Mouse (Mus musculus) hindbrain, embryonic 11.5 days (tissue): Measurements from ENCODE around the gene Crip2. TPM values are rescaled to one million over a fixed set of nuclear protein-coding genes. Genes with fewer than 3 reads are reported as not detected.

Experiments used
- ATAC-seq: fragments of 200-750 bp; cut with Nextera tagmentation; 2 replicates; pipeline ENCODE4 v1.8.0; 2017; ENCODE audit warnings: mild to moderate bottlenecking, moderate TSS enrichment, moderate library complexity; ENCODE audit not compliant: low FRiP score
- DNase-seq: peaks from one replicate; pipeline ENCODE4 v3.0.0-alpha.2; 2015; ENCODE audit warnings: low spot score
- H3K27ac ChIP-seq: fragments of 300-500 bp; sonication (generic); 2 replicates; pipeline ENCODE4 v1.5.1; 2014; ENCODE audit warnings: mild to moderate bottlenecking, low read depth, low read length
- H3K27me3 ChIP-seq: fragments of 300-500 bp; sonication (generic); 2 replicates; pipeline ENCODE4 v1.6.1; 2014; ENCODE audit warnings: mild to moderate bottlenecking, low read length, moderate library complexity, mixed read lengths; ENCODE audit not compliant: control insufficient read depth, insufficient read depth
- H3K36me3 ChIP-seq: fragments of 300-500 bp; sonication (generic); 2 replicates; pipeline ENCODE4 v1.6.1; 2014; ENCODE audit warnings: mild to moderate bottlenecking, low read length, moderate library complexity, mixed read lengths; ENCODE audit not compliant: control insufficient read depth, insufficient read depth
- H3K4me1 ChIP-seq: fragments of 300-500 bp; sonication (generic); replicated peaks from 2 replicates; pipeline ENCODE4 v1.6.1; 2014; ENCODE audit warnings: low read length, mixed read lengths; ENCODE audit not compliant: control insufficient read depth, insufficient read depth
- H3K4me2 ChIP-seq: fragments of 300-500 bp; sonication (generic); replicated peaks from 2 replicates; pipeline ENCODE4 v1.6.1; 2014; ENCODE audit warnings: mild to moderate bottlenecking, low read depth, low read length
- H3K4me3 ChIP-seq: fragments of 300-500 bp; sonication (generic); 2 replicates; pipeline ENCODE4 v1.5.1; 2014; ENCODE audit warnings: low read depth, low read length
- H3K9ac ChIP-seq: fragments of 300-500 bp; sonication (generic); 2 replicates; pipeline ENCODE4 v1.6.1; 2014; ENCODE audit warnings: low read depth, low read length
- H3K9me3 ChIP-seq: fragments of 300-500 bp; sonication (generic); 2 replicates; pipeline ENCODE4 v1.6.1; 2016; ENCODE audit warnings: low read length; ENCODE audit not compliant: control insufficient read depth
- WGBS: fragments of 180-500 bp; shearing (Covaris S2); extraction: QIAGEN DNeasy Blood & Tissue Kit; methylation state at CpG from one replicate; pipeline ENCODE4 v1.1.7; 2014; 5-methylcytosine and 5-hydroxymethylcytosine counted together
- polyA plus RNA-seq: library from polyadenylated mRNA; unstranded; fragments of >200 nt; fragmentation: Nextera tagmentation; extraction: Ambion mirVana; gene quantifications from 2 replicates; pipeline ENCODE4 v1.2.1, GENCODE M21; 2014

Gene Crip2
- polyA plus RNA-seq, 1 experiment from 2014 or later: 208 TPM

- H3K9ac ChIP-seq: no peak overlapping the region
- 83% methylated on average over 17 of the region's 17 CpGs for WGBS
- H3K27me3 ChIP-seq: no peaks in the 10 kb centered on the region
- peaks cover 27% of the 10 kb centered on the region for H3K36me3 ChIP-seq
- no peak overlapping the region for H3K4me3 ChIP-seq
- DNase-seq (no peak), ATAC-seq (no peak)
- no peak overlapping the region for H3K4me2 ChIP-seq
- no peaks in the 10 kb centered on the region for H3K9me3 ChIP-seq
- H3K27ac ChIP-seq: no peak overlapping the region
- peaks cover 13% of the 10 kb centered on the region for H3K4me1 ChIP-seq
Observed at GRCm38 (mm10) chr12:113136492-113137020, 3.5 kb upstream of the Crip2 start.

DNA sequence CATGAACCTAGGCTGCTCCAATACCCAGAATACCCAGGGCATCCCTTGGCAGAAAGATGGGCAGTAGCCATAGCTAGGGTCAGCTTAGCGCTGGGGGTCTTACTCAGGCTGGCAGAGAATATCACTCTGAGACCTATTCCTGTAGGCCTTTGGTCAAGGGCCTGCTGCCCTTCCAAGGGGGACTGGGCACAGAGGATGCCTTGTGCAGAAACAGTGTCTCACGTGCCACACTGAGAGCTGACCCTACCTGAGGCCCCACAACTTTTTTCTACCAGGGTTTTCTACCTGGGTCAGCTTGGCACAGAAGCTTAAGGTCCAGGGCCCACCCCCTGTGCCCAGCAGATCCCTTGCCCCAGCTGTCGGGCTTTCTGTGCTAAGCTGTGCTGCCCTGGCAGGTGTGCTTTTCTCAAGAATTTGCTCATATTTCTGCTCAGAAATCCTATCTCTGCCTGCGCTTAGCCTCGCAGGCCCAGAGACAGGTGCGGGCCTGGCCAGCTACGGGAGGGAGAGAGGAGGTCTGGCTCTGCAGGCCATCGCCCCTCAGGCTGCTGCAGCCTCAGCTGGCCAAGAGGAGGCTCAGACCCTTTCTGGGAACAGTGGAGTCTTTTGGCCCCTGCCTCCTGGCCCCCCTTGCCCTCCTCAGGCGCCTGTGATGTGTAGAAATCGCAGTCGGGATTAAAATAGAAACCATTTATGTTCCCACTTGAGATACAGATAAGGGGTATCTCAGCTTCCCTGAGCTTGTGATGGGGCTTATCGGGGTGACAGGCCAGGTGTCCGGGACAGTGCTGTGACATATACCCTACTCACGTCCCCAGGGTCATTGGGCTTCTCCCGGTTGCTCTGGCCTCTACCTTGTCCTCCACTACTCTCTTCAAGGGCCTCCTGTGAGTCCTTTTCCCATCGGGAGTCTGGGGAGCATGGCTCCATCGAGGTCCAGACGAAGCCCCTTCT lies 2.5 kb upstream of the Crip2 start:
- no peak overlapping the region for H3K4me3 ChIP-seq
- no peaks in the 10 kb centered on the region for H3K27me3 ChIP-seq
- H3K36me3 ChIP-seq: peaks cover 21% of the 10 kb centered on the region
- ATAC-seq: no peak
- no peak overlapping the region for H3K9ac ChIP-seq
- 88% methylated on average over 18 of the region's 18 CpGs for WGBS
- no peak overlapping the region for H3K27ac ChIP-seq
- H3K4me2 ChIP-seq: no peak overlapping the region
- H3K9me3 ChIP-seq: no peaks in the 10 kb centered on the region
- peaks cover 21% of the 10 kb centered on the region for H3K4me1 ChIP-seq
- no peak for DNase-seq

DNA sequence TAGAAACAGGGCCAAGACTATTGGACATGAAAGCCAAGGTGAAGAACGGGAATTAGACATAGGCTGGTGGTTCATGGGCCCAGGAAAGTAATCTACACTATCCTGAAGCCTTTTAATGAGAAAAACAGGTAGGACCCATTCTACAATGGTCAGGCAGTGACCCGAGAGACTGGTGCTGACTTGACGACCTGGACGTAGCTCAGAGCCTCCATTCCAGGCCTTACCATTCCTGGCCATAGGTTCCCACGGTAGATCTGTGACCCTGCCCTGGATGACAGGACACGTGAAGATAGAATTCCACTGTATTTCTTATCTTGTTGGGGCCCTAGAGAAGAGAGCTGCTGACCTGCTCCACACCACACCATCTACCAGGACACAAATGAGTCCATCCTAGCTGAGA lies 1.7 kb upstream of the Crip2 start:
- Histone ChIP-seq H3K27ac (no peak overlapping the region), H3K4me2 (no peak overlapping the region), H3K27me3 (no peaks in the 10 kb centered on the region), H3K9ac (no peak overlapping the region), H3K4me3 (no peak overlapping the region), H3K36me3 (peaks cover 18% of the 10 kb centered on the region), H3K4me1 (peaks cover 26% of the 10 kb centered on the region), H3K9me3 (no peaks in the 10 kb centered on the region)
- 81% methylated on average over 6 of the region's 6 CpGs for WGBS
- DNase-seq: no peak
- ATAC-seq: no peak

GRCm38 (mm10) chr12:113138901-113139864 lies 853 bp upstream of the Crip2 start:
- peak overlapping the region; percentile 78 for H3K4me2 ChIP-seq
- DNase-seq: no peak
- no peaks in the 10 kb centered on the region for H3K27me3 ChIP-seq
- peak; percentile 5 for ATAC-seq
- H3K9me3 ChIP-seq: no peaks in the 10 kb centered on the region
- peak overlapping the region; percentile 69 for H3K4me3 ChIP-seq
- H3K9ac ChIP-seq: peak overlapping the region; percentile 2; the same call in 1 of the 2 replicates
- WGBS: 45% methylated on average over 11 of the region's 11 CpGs
- H3K36me3 ChIP-seq: peaks cover 17% of the 10 kb centered on the region
- H3K4me1 ChIP-seq: peaks cover 26% of the 10 kb centered on the region
- H3K27ac ChIP-seq: peak overlapping the region; percentile 73

- WGBS: 2% methylated on average over 49 of the region's 49 CpGs
- Histone ChIP-seq H3K4me2 (peak overlapping the region; percentile 78), H3K4me3 (peak overlapping the region; percentile 69), H3K9me3 (no peaks in the 10 kb centered on the region), H3K27me3 (no peaks in the 10 kb centered on the region), H3K36me3 (peaks cover 9% of the 10 kb centered on the region), H3K27ac (peak overlapping the region; percentile 73; the same call in 1 of the 2 replicates), H3K9ac (peak overlapping the region; percentile 75), H3K4me1 (peaks cover 26% of the 10 kb centered on the region)
- ATAC-seq (peak; percentile 8; the same call in 1 of the 2 replicates), DNase-seq (no peak)
Observed at GRCm38 (mm10) chr12:113140616-113141411, 778 bp downstream of the Crip2 start.

DNA sequence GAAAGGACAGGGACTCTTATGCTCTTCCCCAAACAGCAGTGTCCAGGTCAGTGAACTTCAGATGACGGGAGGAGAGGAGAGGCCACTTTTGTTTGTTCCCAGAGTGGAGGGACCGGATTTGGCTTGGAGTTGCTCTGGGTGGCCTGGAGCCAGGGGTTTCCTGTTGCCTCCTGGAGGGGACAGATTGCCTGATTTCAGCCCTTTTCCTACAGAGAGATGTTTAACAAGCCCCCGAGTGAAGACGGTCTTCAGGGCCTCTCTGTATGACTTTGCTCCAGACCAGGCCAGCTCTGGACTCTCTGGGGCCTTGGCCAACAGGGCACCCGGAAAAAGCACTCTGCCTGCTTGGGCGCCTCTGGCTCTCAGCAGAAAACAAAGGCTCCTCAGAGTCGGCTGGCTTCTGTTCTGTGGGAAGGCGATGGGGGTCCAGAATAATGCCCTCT lies 1.5 kb downstream of the Crip2 start:
- H3K4me3 ChIP-seq: peak overlapping the region; percentile 69
- no peaks in the 10 kb centered on the region for H3K27me3 ChIP-seq
- 52% methylated on average over 8 of the region's 8 CpGs for WGBS
- H3K9me3 ChIP-seq: no peaks in the 10 kb centered on the region
- peak overlapping the region; percentile 75 for H3K9ac ChIP-seq
- no peak for DNase-seq
- H3K4me2 ChIP-seq: peak overlapping the region; percentile 78
- peaks cover 2% of the 10 kb centered on the region for H3K36me3 ChIP-seq
- H3K4me1 ChIP-seq: peaks cover 26% of the 10 kb centered on the region
- ATAC-seq: no peak
- 0 out of 2 replicates have a peak overlapping the region, but pooled peaks have one; percentile 17 for H3K27ac ChIP-seq

GRCm38 (mm10) chr12:113142021-113142975 lies 2.3 kb downstream of the Crip2 start:
- ATAC-seq (no peak), DNase-seq (peak; percentile 54)
- Histone ChIP-seq H3K27me3 (no peaks in the 10 kb centered on the region), H3K9me3 (no peaks in the 10 kb centered on the region), H3K27ac (0 out of 2 replicates have a peak overlapping the region, but pooled peaks have one; percentile 17), H3K4me1 (peaks cover 26% of the 10 kb centered on the region), H3K4me2 (peak overlapping the region; percentile 78), H3K36me3 (no peaks in the 10 kb centered on the region; the same call in 1 of the 2 replicates), H3K4me3 (peak overlapping the region; percentile 69), H3K9ac (peak overlapping the region; percentile 75)
- WGBS: 26% methylated on average over 15 of the region's 15 CpGs
